Mouse (Mus musculus) heart, embryonic 11.5 days (tissue): ENCODE measurements around the gene Thsd4. TPM values are rescaled to one million over a fixed set of nuclear protein-coding genes. Genes with fewer than 3 reads are reported as not detected.

Source experiments
- ATAC-seq: fragments of 200-750 bp; cut with Nextera tagmentation; replicated peaks from 2 replicates; pipeline ENCODE4 v1.8.0; 2017; ENCODE audit warnings: moderate library complexity; ENCODE audit not compliant: insufficient number of reproducible peaks, low FRiP score, low TSS enrichment
- H3K27ac ChIP-seq: fragments of 300-500 bp; sonication (generic); 2 replicates; pipeline ENCODE4 v1.5.1; 2014; ENCODE audit warnings: mild to moderate bottlenecking, low read depth, low read length
- H3K27me3 ChIP-seq: fragments of 300-500 bp; sonication (generic); 2 replicates; pipeline ENCODE4 v1.6.1; 2014; ENCODE audit warnings: mild to moderate bottlenecking, low read length, mixed read lengths; ENCODE audit not compliant: control insufficient read depth, insufficient read depth
- H3K36me3 ChIP-seq: fragments of 300-500 bp; sonication (generic); 2 replicates; pipeline ENCODE4 v1.6.1; 2014; ENCODE audit warnings: mild to moderate bottlenecking, low read length, moderate library complexity, mixed read lengths; ENCODE audit not compliant: control insufficient read depth, insufficient read depth
- H3K4me1 ChIP-seq: fragments of 300-500 bp; sonication (generic); 2 replicates; pipeline ENCODE4 v1.6.1; 2014; ENCODE audit warnings: low read length; ENCODE audit not compliant: control insufficient read depth, insufficient read depth
- H3K4me2 ChIP-seq: fragments of 300-500 bp; sonication (generic); 2 replicates; pipeline ENCODE4 v1.6.1; 2014; ENCODE audit warnings: mild to moderate bottlenecking, moderate library complexity
- H3K4me3 ChIP-seq: fragments of 300-500 bp; sonication (generic); 2 replicates; pipeline ENCODE4 v1.5.1; 2014; ENCODE audit warnings: low read depth, low read length
- H3K9ac ChIP-seq: fragments of 300-500 bp; sonication (generic); 2 replicates; pipeline ENCODE4 v1.6.1; 2014; ENCODE audit warnings: mild to moderate bottlenecking, low read depth, low read length, moderate library complexity
- H3K9me3 ChIP-seq: fragments of 300-500 bp; sonication (generic); replicated peaks from 2 replicates; pipeline ENCODE4 v1.6.1; 2016; ENCODE audit warnings: low read length; ENCODE audit not compliant: control insufficient read depth
- WGBS: fragments of 180-500 bp; shearing (Covaris S2); extraction: QIAGEN DNeasy Blood & Tissue Kit; methylation state at CpG from one replicate; pipeline ENCODE4 v1.1.7; 2014; ENCODE audit not compliant: insufficient replicate concordance; 5-methylcytosine and 5-hydroxymethylcytosine counted together
- polyA plus RNA-seq: library from polyadenylated mRNA; unstranded; fragments of >200 nt; fragmentation: Nextera tagmentation; extraction: Ambion mirVana; gene quantifications from 2 replicates; pipeline ENCODE4 v1.2.1, GENCODE M21; 2014

Thsd4 gene
- polyA plus RNA-seq, 1 experiment from 2014 or later: 14.6 TPM

GRCm38 (mm10) chr9:60231981-60232881 lies 289.6 kb downstream of the Thsd4 start:
- 0 out of 2 replicates have a peak, but pooled peaks cover 3% of the 10 kb centered on the region for H3K4me1 ChIP-seq
- no peak for ATAC-seq
- no peaks in the 10 kb centered on the region for H3K36me3 ChIP-seq
- H3K4me2 ChIP-seq: no peak overlapping the region
- no peaks in the 10 kb centered on the region for H3K9me3 ChIP-seq
- H3K27ac ChIP-seq: no peak overlapping the region
- 73% methylated on average over 9 of the region's 9 CpGs for WGBS
- H3K9ac ChIP-seq: no peak overlapping the region
- H3K27me3 ChIP-seq: no peaks in the 10 kb centered on the region
- H3K4me3 ChIP-seq: no peak overlapping the region

GRCm38 (mm10) chr9:60229496-60229895 lies 292.4 kb downstream of the Thsd4 start:
- Histone ChIP-seq H3K9me3 (no peaks in the 10 kb centered on the region), H3K4me1 (0 out of 2 replicates have a peak, but pooled peaks cover 3% of the 10 kb centered on the region), H3K4me3 (no peak overlapping the region), H3K4me2 (no peak overlapping the region), H3K36me3 (no peaks in the 10 kb centered on the region), H3K27ac (no peak overlapping the region), H3K27me3 (no peaks in the 10 kb centered on the region), H3K9ac (no peak overlapping the region)
- ATAC-seq: no peak
- 75% methylated on average over 4 of the region's 4 CpGs for WGBS

- H3K27ac ChIP-seq: no peak overlapping the region
- H3K4me1 ChIP-seq: 0 out of 2 replicates have a peak, but pooled peaks cover 3% of the 10 kb centered on the region
- no peak for ATAC-seq
- H3K36me3 ChIP-seq: no peaks in the 10 kb centered on the region
- H3K4me2 ChIP-seq: no peak overlapping the region
- 72% methylated on average over 7 of the region's 7 CpGs for whole genome bisulfite sequencing
- no peaks in the 10 kb centered on the region for H3K27me3 ChIP-seq
- no peaks in the 10 kb centered on the region for H3K9me3 ChIP-seq
- H3K4me3 ChIP-seq: no peak overlapping the region
- H3K9ac ChIP-seq: no peak overlapping the region
Observed at GRCm38 (mm10) chr9:60227727-60228126, 294.1 kb downstream of the Thsd4 start.

- Histone ChIP-seq H3K4me3 (no peak overlapping the region), H3K27ac (no peak overlapping the region), H3K4me1 (no peaks in the 10 kb centered on the region), H3K4me2 (no peak overlapping the region), H3K36me3 (no peaks in the 10 kb centered on the region), H3K27me3 (no peaks in the 10 kb centered on the region), H3K9ac (no peak overlapping the region), H3K9me3 (no peaks in the 10 kb centered on the region)
- WGBS: 86% methylated on average over 4 of the region's 4 CpGs
- ATAC-seq: no peak
Observed at GRCm38 (mm10) chr9:60226679-60227078, 295.2 kb downstream of the Thsd4 start.

GRCm38 (mm10) chr9:60226155-60226554 lies 295.7 kb downstream of the Thsd4 start:
- no peaks in the 10 kb centered on the region for H3K9me3 ChIP-seq
- H3K4me3 ChIP-seq: no peak overlapping the region
- WGBS: 83% methylated on average over 14 of the region's 14 CpGs
- H3K27me3 ChIP-seq: no peaks in the 10 kb centered on the region
- H3K4me1 ChIP-seq: no peaks in the 10 kb centered on the region
- ATAC-seq: no peak
- H3K4me2 ChIP-seq: no peak overlapping the region
- H3K27ac ChIP-seq: no peak overlapping the region
- H3K9ac ChIP-seq: no peak overlapping the region
- no peaks in the 10 kb centered on the region for H3K36me3 ChIP-seq

- H3K4me2 ChIP-seq: no peak overlapping the region
- no peaks in the 10 kb centered on the region for H3K9me3 ChIP-seq
- no peaks in the 10 kb centered on the region for H3K36me3 ChIP-seq
- no peak for ATAC-seq
- H3K4me3 ChIP-seq: no peak overlapping the region
- 66% methylated on average over 7 of the region's 7 CpGs for WGBS
- no peaks in the 10 kb centered on the region for H3K4me1 ChIP-seq
- H3K9ac ChIP-seq: no peak overlapping the region
- H3K27me3 ChIP-seq: no peaks in the 10 kb centered on the region
- H3K27ac ChIP-seq: no peak overlapping the region
Observed at GRCm38 (mm10) chr9:60225453-60225852, 296.4 kb downstream of the Thsd4 start.

- no peaks in the 10 kb centered on the region for H3K27me3 ChIP-seq
- no peak overlapping the region for H3K9ac ChIP-seq
- H3K9me3 ChIP-seq: no peaks in the 10 kb centered on the region
- no peak overlapping the region for H3K4me2 ChIP-seq
- ATAC-seq: no peak
- no peak overlapping the region for H3K4me3 ChIP-seq
- 63% methylated on average over 6 of the region's 6 CpGs for WGBS
- no peaks in the 10 kb centered on the region for H3K36me3 ChIP-seq
- H3K4me1 ChIP-seq: no peaks in the 10 kb centered on the region
- no peak overlapping the region for H3K27ac ChIP-seq
Observed at GRCm38 (mm10) chr9:60224039-60224695, 297.7 kb downstream of the Thsd4 start.

- no peak overlapping the region for H3K4me2 ChIP-seq
- H3K36me3 ChIP-seq: no peaks in the 10 kb centered on the region
- H3K27me3 ChIP-seq: no peaks in the 10 kb centered on the region
- no peak overlapping the region for H3K4me3 ChIP-seq
- H3K27ac ChIP-seq: no peak overlapping the region
- no peaks in the 10 kb centered on the region for H3K4me1 ChIP-seq
- H3K9me3 ChIP-seq: no peaks in the 10 kb centered on the region
- 85% methylated on average over 2 of the region's 2 CpGs for WGBS
- ATAC-seq: no peak
- no peak overlapping the region for H3K9ac ChIP-seq
Observed at GRCm38 (mm10) chr9:60220431-60220830, 301.4 kb downstream of the Thsd4 start.
